Mouse (Mus musculus) hindbrain, embryonic 14.5 days (tissue): Measurements from ENCODE around the gene Clmn. TPM values are rescaled to one million over a fixed set of nuclear protein-coding genes. Genes with fewer than 3 reads are reported as not detected.

ENCODE experiments used
- ATAC-seq: fragments of 200-750 bp; cut with Nextera tagmentation; 2 replicates; pipeline ENCODE4 v1.8.0; 2017; ENCODE audit warnings: moderate number of reproducible peaks, mild to moderate bottlenecking, moderate TSS enrichment, moderate library complexity; ENCODE audit not compliant: low FRiP score
- DNase-seq: peaks from one replicate; pipeline ENCODE4 v3.0.0-alpha.2; 2015; ENCODE audit warnings: low spot score
- H3K27ac ChIP-seq: fragments of 300-500 bp; sonication (generic); 2 replicates; pipeline ENCODE4 v1.5.1; 2014; ENCODE audit warnings: mild to moderate bottlenecking, moderate library complexity
- H3K27me3 ChIP-seq: fragments of 300-500 bp; sonication (generic); 2 replicates; pipeline ENCODE4 v1.6.1; 2014; ENCODE audit warnings: mild to moderate bottlenecking, low read length, mixed read lengths; ENCODE audit not compliant: control insufficient read depth, insufficient read depth
- H3K36me3 ChIP-seq: fragments of 300-500 bp; sonication (generic); replicated peaks from 2 replicates; pipeline ENCODE4 v1.6.1; 2014; ENCODE audit not compliant: control insufficient read depth, insufficient read depth
- H3K4me1 ChIP-seq: fragments of 300-500 bp; sonication (generic); replicated peaks from 2 replicates; pipeline ENCODE4 v1.6.1; 2014; ENCODE audit warnings: antibody characterized with exemption, low read length, mixed read lengths; ENCODE audit not compliant: control insufficient read depth, insufficient read depth
- H3K4me2 ChIP-seq: fragments of 300-500 bp; sonication (generic); replicated peaks from 2 replicates; pipeline ENCODE4 v1.6.1; 2014; ENCODE audit warnings: mild to moderate bottlenecking, moderate library complexity
- H3K4me3 ChIP-seq: fragments of 300-500 bp; sonication (generic); replicated peaks from 2 replicates; pipeline ENCODE4 v1.5.1; 2014; ENCODE audit warnings: mild to moderate bottlenecking, low read length
- H3K9ac ChIP-seq: fragments of 300-500 bp; sonication (generic); 2 replicates; pipeline ENCODE4 v1.6.1; 2014
- H3K9me3 ChIP-seq: fragments of 300-500 bp; sonication (generic); 2 replicates; pipeline ENCODE4 v1.6.1; 2016; ENCODE audit warnings: low read length; ENCODE audit not compliant: control insufficient read depth
- WGBS: fragments of 180-500 bp; shearing (Covaris S2); extraction: QIAGEN DNeasy Blood & Tissue Kit; methylation state at CpG from one replicate; pipeline ENCODE4 v1.1.7; 2014; 5-methylcytosine and 5-hydroxymethylcytosine counted together
- polyA plus RNA-seq: library from polyadenylated mRNA; unstranded; fragments of >200 nt; fragmentation: Nextera tagmentation; extraction: Ambion mirVana; gene quantifications from 2 replicates; pipeline ENCODE4 v1.2.1, GENCODE M21; 2014

Clmn gene
- polyA plus RNA-seq, 1 experiment from 2014 or later = 1.7 TPM

DNA sequence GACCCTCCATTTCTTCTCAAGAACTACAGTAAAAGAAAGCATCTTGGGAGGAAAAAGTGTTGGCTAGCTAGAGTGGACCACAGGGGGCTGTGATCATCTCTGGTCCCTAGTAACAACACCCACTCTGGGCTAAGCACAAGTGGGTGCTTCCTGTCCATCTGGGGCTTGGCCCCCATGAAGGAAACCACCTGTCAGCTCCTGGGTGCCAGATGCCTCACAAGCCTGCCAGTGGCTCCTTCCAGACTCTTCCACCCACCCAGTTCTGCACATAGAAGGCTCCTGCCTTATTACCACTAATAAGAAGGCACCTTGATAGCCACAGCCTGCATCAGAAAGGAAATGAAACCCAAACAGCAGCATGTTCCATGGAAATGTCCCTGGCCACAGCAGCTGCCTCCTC is 26.4 kb downstream of the Clmn start:
- H3K4me1 ChIP-seq = peaks cover 8% of the 10 kb centered on the region; the same call in 1 of the 2 replicates
- H3K27me3 ChIP-seq = no peaks in the 10 kb centered on the region
- H3K9ac ChIP-seq = no peak overlapping the region
- DNase-seq (no peak), ATAC-seq (no peak)
- no peaks in the 10 kb centered on the region for H3K9me3 ChIP-seq
- H3K36me3 ChIP-seq = no peaks in the 10 kb centered on the region
- no peak overlapping the region for H3K4me2 ChIP-seq
- H3K27ac ChIP-seq = no peak overlapping the region
- no peak overlapping the region for H3K4me3 ChIP-seq

DNA sequence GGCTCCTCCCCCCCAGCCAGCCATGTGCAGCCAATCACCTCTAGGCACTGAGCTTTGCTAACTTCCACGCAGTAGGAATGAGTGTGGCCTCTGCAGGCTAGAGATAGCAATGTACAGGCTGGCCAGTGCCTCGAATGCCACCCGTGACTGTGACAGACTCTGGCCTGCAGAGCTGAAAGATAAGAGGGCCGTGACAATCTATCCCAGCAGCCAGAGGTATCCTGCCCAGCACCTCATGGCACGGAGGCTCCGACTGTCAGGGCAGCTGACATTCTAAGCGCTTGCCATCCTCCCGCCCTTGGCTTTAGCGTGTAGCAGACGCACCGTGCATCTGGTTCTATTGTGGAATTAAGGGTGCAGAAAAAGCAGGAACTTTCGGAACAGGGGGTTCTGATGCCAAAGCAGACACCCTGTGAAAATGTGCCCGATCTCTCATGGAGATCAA is 26.9 kb downstream of the Clmn start:
- Histone ChIP-seq H3K9me3 (no peaks in the 10 kb centered on the region), H3K36me3 (no peaks in the 10 kb centered on the region), H3K27ac (no peak overlapping the region), H3K4me3 (no peak overlapping the region), H3K27me3 (no peaks in the 10 kb centered on the region), H3K4me1 (peaks cover 8% of the 10 kb centered on the region; the same call in 1 of the 2 replicates), H3K4me2 (no peak overlapping the region), H3K9ac (no peak overlapping the region)
- WGBS = 77% methylated on average over 13 of the region's 13 CpGs
- ATAC-seq = no peak
- no peak for DNase-seq

DNA sequence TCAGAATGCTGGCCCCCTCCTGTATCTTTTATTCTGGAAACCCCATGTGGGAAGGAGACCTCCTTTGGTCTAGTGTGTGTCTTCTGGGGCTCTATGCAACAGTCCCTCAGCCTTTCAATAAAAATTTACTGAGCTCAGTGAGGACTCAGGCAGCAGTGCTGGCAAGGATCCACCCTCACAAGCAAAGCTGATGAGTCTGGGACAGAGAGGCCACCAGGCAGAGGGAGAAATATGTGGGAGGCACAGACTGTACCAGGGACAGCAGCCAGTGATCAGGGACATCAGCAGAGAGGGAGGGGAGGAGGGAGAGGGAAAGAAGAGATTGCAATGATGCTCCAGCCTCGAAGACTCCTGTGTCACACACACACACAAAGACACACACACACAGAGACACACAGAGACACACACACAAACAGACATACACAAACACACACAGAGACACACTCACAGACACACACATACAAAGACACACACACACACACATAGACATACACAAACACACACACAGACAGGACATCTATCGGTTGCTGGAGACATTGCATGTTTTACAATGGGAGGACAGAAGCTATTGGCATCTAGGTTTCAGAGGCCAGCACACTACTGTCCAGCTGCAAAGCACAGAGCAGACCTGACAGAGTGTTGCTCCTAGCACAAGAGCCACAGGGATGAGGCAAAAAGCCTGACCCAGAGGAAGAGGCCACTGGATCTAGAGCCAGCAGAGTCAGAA is 27.6 kb downstream of the Clmn start:
- Histone ChIP-seq H3K27ac (no peak overlapping the region), H3K4me2 (no peak overlapping the region), H3K4me1 (peaks cover 8% of the 10 kb centered on the region; the same call in 1 of the 2 replicates), H3K4me3 (no peak overlapping the region), H3K9me3 (no peaks in the 10 kb centered on the region), H3K36me3 (no peaks in the 10 kb centered on the region), H3K9ac (no peak overlapping the region), H3K27me3 (no peaks in the 10 kb centered on the region)
- no peak for ATAC-seq
- DNase-seq = no peak
- WGBS = 88% methylated on average over 2 of the region's 2 CpGs

DNA sequence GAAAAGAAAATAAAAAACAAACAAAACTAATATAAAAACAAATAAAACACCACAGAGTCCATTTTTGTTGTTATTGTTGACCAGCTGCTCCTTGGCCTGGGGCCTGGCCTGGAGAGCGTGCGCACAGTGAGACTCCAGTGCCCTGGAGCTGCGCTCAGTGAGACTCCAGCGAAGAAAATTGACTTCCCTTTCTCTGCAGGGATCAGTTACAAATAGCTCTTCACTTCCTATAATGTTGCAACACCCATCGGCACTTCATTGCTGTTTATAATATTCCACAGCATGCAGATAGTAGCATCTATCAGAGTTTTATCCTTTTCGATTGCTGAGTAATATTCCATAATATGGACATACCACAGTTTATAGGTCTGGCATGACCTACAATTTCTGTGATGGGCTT is 28.6 kb downstream of the Clmn start:
- Histone ChIP-seq H3K4me3 (no peak overlapping the region), H3K9me3 (no peaks in the 10 kb centered on the region), H3K27me3 (no peaks in the 10 kb centered on the region), H3K9ac (no peak overlapping the region), H3K36me3 (no peaks in the 10 kb centered on the region), H3K4me1 (peaks cover 8% of the 10 kb centered on the region; the same call in 1 of the 2 replicates), H3K27ac (no peak overlapping the region), H3K4me2 (no peak overlapping the region)
- ATAC-seq (no peak), DNase-seq (no peak)
- WGBS = 90% methylated on average over 6 of the region's 6 CpGs

DNA sequence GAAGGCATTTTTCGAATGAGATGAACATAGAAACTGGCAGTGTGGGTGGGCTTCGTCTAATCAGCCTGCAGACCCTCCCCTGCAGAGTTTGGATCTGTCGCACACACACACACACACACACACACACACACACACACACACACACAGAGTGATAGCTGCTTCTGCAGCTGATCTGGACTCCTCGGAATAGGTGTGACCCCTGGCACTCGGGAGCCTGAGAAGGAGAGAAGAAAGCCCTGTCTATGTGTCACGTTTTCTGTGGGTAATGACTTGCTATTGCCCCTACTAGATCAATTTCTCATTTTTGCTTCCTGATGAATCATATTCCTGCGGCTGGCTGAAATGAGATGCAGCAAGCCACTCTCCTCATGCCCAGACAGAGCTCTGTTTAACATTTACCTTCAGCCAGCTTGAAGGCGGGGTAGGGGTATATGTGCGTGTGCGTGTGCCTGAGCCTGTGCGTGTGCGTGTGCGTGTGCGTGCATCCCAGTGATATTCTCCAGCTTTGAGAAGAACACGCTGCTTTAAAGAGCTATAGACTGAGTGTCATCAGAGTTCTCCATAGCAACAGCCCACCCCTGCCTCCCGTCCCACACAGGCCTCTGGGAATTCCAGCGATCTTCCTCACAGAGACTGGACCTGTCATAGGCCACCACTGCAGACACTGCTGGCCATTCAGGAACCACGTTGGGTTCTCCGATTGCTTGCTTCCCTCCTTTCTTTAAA is 29.3 kb downstream of the Clmn start:
- WGBS = 51% methylated on average over 19 of the region's 19 CpGs
- H3K4me1 ChIP-seq = peaks cover 8% of the 10 kb centered on the region; the same call in 1 of the 2 replicates
- no peak for DNase-seq
- H3K27me3 ChIP-seq = no peaks in the 10 kb centered on the region
- no peak overlapping the region for H3K4me2 ChIP-seq
- H3K9me3 ChIP-seq = no peaks in the 10 kb centered on the region
- 0 out of 2 replicates have a peak overlapping the region, but pooled peaks have one; percentile 20 for H3K27ac ChIP-seq
- H3K36me3 ChIP-seq = no peaks in the 10 kb centered on the region
- ATAC-seq = no peak
- no peak overlapping the region for H3K9ac ChIP-seq
- H3K4me3 ChIP-seq = no peak overlapping the region

DNA sequence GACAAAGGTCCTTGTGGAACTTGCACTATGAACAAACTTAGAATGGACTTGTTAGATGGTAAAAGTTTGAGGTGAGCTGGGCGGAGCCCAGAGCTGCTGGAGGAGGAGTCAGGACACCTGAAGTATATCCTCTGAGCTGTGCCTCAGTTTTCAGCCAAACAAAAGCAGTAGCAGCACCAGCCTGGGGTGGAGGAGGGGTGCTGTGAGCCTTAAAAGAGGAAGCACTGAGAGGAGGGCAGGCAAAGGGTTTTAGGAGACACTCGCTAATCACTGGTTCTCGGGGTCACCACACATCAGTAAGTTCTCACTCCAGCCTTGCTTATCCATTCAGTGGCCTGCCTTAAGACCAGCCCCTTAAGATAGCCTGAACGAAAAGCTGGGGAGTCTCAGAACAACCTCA is 30.1 kb downstream of the Clmn start:
- H3K4me2 ChIP-seq = no peak overlapping the region
- H3K9me3 ChIP-seq = no peaks in the 10 kb centered on the region
- no peaks in the 10 kb centered on the region for H3K27me3 ChIP-seq
- no peak for ATAC-seq
- no peak overlapping the region for H3K9ac ChIP-seq
- no peak overlapping the region for H3K27ac ChIP-seq
- no peaks in the 10 kb centered on the region for H3K36me3 ChIP-seq
- no peak overlapping the region for H3K4me3 ChIP-seq
- no peak for DNase-seq
- WGBS = 49% methylated on average over 4 of the region's 4 CpGs
- H3K4me1 ChIP-seq = peaks cover 8% of the 10 kb centered on the region; the same call in 1 of the 2 replicates

DNA sequence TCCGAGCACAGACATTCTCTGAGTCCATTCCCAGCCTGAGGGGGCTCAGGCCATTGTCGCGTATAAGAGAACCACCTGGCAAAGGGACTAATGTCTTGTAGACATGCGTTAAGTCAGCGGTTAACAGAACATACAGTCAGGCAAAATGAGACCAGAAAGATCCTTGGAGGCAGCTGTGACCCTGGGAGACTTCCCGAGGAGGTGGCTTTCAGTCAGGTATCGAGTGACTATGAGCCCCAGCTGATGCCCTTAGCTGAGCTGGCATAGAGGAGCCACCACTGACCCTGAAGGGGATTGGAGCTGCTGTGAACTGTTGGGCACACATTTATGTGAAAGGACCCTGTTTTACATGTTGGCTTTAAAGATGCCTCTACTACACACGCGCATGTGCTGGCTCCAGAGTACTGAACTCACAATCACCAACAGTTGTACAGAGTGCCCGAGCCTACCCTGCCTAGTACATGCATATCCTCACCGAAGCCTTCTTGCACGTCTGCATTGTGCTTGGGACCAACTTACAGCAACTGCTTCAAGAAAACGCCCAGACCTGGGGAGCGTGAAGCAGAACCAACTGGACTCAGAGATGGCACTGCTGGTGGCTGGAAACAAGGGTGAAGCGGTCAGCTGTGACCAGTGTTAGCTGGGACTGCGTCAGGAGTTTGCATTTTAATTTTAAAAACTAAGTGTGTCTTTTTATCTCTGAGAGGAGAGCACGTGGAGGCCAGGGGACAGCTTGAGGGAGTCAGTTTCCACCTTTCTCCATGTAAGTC is 34.0 kb downstream of the Clmn start:
- Histone ChIP-seq H3K36me3 (no peaks in the 10 kb centered on the region), H3K4me2 (no peak overlapping the region), H3K4me3 (no peak overlapping the region), H3K4me1 (peaks cover 10% of the 10 kb centered on the region; the same call in 1 of the 2 replicates), H3K9me3 (no peaks in the 10 kb centered on the region), H3K27me3 (no peaks in the 10 kb centered on the region), H3K9ac (no peak overlapping the region), H3K27ac (no peak overlapping the region)
- ATAC-seq (no peak), DNase-seq (no peak)
- 68% methylated on average over 17 of the region's 17 CpGs for WGBS

DNA sequence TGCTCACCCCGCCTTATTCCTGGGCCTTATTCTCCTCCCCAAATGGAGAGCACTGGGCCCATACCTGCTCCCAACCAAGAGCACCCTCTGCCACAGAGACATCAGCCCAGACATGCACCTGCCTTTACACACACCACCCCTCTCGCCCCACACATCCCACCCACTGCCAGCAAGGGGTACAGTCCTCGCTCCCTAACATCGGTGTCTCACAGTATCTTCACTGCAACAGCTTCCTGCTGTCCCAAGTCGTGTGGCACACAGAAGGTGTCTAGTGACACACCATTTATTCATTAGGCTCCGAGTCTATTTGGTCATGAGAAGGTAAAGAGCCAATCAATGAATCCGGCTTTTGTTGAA is 34.6 kb downstream of the Clmn start:
- no peaks in the 10 kb centered on the region for H3K9me3 ChIP-seq
- H3K9ac ChIP-seq = no peak overlapping the region
- no peak overlapping the region for H3K4me2 ChIP-seq
- H3K27me3 ChIP-seq = no peaks in the 10 kb centered on the region
- H3K4me1 ChIP-seq = peaks cover 4% of the 10 kb centered on the region; the same call in 1 of the 2 replicates
- no peak for ATAC-seq
- no peak overlapping the region for H3K27ac ChIP-seq
- H3K36me3 ChIP-seq = no peaks in the 10 kb centered on the region
- no peak for DNase-seq
- WGBS = 69% methylated on average over 7 of the region's 7 CpGs
- H3K4me3 ChIP-seq = no peak overlapping the region
